Mouse (Mus musculus): ENCODE results near the gene Rabl2.

DNA sequence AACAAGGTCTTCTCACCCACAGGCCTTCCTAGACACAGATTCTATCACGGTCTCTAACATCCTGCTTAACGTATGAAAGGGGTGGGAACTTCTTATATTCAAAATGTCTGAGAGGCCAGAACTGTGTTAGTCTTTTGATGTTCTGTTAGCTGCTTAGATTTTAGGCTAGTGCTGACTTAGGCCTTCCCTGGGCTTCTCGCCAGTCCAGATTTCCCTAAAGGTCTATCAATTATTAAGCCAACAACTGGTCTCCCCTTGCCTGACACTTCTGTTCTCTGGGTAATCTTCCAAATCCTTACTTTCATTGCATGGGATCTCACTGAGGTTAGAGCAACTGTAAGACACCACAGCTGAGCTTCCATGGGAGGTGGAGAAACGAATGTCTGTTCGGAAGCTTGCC lies 2.6 kb downstream of the Rabl2 start:
- TF ChIP-seq CTCF (conservative IDR thresholded peaks at IDR 0.05; ENCODE audit: insufficient read depth, insufficient read length, low read depth, low read length) (no peak), POLR2A (IDR thresholded peaks at IDR 0.05; ENCODE audit: low read depth, low read length) (no peak)

Measured in kidney, adult 2 months (tissue).